In the genomic region with DNA sequence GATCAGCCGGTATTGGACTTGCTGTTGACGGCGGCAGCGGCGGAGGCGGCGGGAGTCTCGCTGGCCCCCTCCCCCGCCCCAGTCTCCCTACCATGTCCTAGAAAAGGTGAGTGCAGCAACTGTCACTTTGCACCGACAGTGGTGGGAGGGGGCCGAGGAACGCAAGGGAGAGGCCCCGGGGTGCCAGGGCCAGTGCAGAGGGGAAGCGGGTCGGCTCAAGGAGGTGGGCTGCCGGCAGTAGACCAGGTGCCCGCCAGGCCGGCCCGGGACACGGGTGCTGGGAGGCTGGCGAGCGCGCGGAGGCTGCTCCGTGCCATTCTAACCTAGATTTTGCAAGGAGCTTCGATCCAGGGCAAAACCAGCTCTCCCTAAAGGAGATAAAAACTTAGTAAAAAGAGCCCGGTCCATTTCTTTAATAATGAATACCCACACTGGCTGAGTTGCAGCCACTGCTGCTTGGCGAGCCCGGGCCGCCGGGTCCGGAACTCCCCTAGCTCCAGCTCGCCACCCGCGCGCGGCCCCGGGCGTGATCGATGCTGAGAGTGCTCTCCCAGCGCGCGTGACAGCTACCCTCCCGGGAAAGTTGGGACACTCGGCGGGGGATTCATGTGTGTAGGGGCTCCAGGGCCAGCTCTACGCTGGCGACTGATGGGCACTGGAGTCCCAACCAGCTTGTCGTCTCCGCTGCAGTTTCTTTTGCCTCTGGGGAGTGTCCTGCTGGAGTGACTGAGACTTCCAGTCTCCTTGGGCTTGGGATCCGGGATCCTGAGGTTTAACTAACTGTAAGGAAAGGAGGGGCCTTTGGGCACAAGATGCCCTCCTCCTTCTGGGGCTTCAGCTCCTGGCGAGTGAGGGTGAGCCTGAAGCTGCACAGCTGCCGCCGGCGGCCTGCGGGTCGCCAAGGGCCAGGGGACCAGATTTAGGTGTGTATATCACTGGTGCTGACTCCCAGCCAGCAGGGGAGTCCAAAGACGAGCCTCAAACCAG, we compare ENCODE assay signal across 8 mouse cellular contexts. TPM values are rescaled to one million over a fixed set of nuclear protein-coding genes. Genes with fewer than 3 reads are reported as not detected.
DNase-seq lines count a peak whose midpoint lies in the region; ATAC-seq lines count a peak whose summit lies in the region.

No protein-coding gene starts in this region.

- H3K4me2 ChIP-seq in hindbrain, embryonic 11.5 days (replicated peaks; ENCODE audit: low read depth, low read length): peak overlapping the region; percentile 99
- H3K4me2 ChIP-seq in lung, embryonic 16.5 days (ENCODE audit: low read depth, low read length): peak overlapping the region; percentile 100

- H3K27ac ChIP-seq in hindbrain, embryonic 11.5 days (ENCODE audit: low read depth, low read length): no peak overlapping the region
- no peak overlapping the region for H3K27ac ChIP-seq in lung, embryonic 16.5 days (ENCODE audit: low read length)

- no peaks in the 10 kb centered on the region; the same call in 1 of the 2 replicates for H3K4me1 ChIP-seq in hindbrain, embryonic 11.5 days (replicated peaks; ENCODE audit: control insufficient read depth, insufficient read depth, low read length)
- peaks cover 15% of the 10 kb centered on the region for H3K4me1 ChIP-seq in lung, embryonic 16.5 days (replicated peaks; ENCODE audit: control insufficient read depth, insufficient read depth, low read length)

- peaks cover 20% of the 10 kb centered on the region for H3K27me3 ChIP-seq in hindbrain, embryonic 11.5 days (ENCODE audit: control insufficient read depth, insufficient read depth, low read length)
- peaks cover 34% of the 10 kb centered on the region for H3K27me3 ChIP-seq in lung, embryonic 16.5 days (ENCODE audit: control insufficient read depth, insufficient read depth, low read depth, low read length)

- H3K9ac ChIP-seq in hindbrain, embryonic 11.5 days (ENCODE audit: low read depth, low read length): peak overlapping the region; percentile 55
- H3K9ac ChIP-seq in lung, embryonic 16.5 days (ENCODE audit: low read length): peak overlapping the region; percentile 63

- no peaks in the 10 kb centered on the region for H3K9me3 ChIP-seq in hindbrain, embryonic 11.5 days (ENCODE audit: control insufficient read depth, low read length)
- no peaks in the 10 kb centered on the region for H3K9me3 ChIP-seq in lung, embryonic 16.5 days (ENCODE audit: control insufficient read depth, low read length)

- peak overlapping the region; percentile 57 for H3K4me3 ChIP-seq in hindbrain, embryonic 11.5 days (ENCODE audit: low read depth, low read length)
- peak overlapping the region; percentile 73 for H3K4me3 ChIP-seq in lung, embryonic 16.5 days (ENCODE audit: low read length)

- peak; percentile 36 for DNase-seq in R1 (ENCODE audit: low read depth, low spot score)
- DNase-seq in cerebellum, adult 18-20 months: peak; percentile 58 to 75
- DNase-seq in frontal cortex, postnatal 10 days (ENCODE audit: low spot score in 2 of 2): peak; percentile 17 to 37
- DNase-seq in hindbrain, embryonic 11.5 days (ENCODE audit: low spot score): peak; percentile 63
- peak; percentile 21 for DNase-seq in layer of hippocampus, adult 9-10 months (ENCODE audit: low spot score)
- DNase-seq in right cerebral cortex, postnatal 14 days: peak; percentile 34

- WGBS in hindbrain, embryonic 11.5 days: under 1% methylated on average over 51 of the region's 58 CpGs
- WGBS in lung, embryonic 16.5 days: under 1% methylated on average over 58 of the region's 58 CpGs

- H3K36me3 ChIP-seq in hindbrain, embryonic 11.5 days (ENCODE audit: control insufficient read depth, insufficient read depth, low read length): no peaks in the 10 kb centered on the region
- no peaks in the 10 kb centered on the region for H3K36me3 ChIP-seq in lung, embryonic 16.5 days (ENCODE audit: control insufficient read depth, insufficient read depth, low read length)

- no peak for ATAC-seq in hindbrain, embryonic 11.5 days (ENCODE audit: low FRiP score)
- ATAC-seq in lung, embryonic 16.5 days (ENCODE audit: low read depth): no peak
- ATAC-seq in inflammation-experienced regulatory T-cells, adult 6 months: no peak

RNA-seq across cellular contexts. Expression of gene Nr3c2, which starts 1.2 kb away (rescaled TPM):
- polyA plus RNA-seq in hindbrain, embryonic 11.5 days (2014; fragmentation: Nextera tagmentation; extraction: Ambion mirVana): 1.3 TPM in 2 replicates
- polyA plus RNA-seq in lung, embryonic 16.5 days (2015; fragmentation: Nextera tagmentation; extraction: Ambion mirVana): 3.6 TPM in 2 replicates
- 1 to 10 TPM; 2.2 to 7.4 (median 4.9) TPM for polyA plus RNA-seq in inflammation-experienced regulatory T-cells, adult 6 months (2017; shearing (Covaris generic))
